ENCODE assay signal across 25 mouse cellular contexts in the genomic region with DNA sequence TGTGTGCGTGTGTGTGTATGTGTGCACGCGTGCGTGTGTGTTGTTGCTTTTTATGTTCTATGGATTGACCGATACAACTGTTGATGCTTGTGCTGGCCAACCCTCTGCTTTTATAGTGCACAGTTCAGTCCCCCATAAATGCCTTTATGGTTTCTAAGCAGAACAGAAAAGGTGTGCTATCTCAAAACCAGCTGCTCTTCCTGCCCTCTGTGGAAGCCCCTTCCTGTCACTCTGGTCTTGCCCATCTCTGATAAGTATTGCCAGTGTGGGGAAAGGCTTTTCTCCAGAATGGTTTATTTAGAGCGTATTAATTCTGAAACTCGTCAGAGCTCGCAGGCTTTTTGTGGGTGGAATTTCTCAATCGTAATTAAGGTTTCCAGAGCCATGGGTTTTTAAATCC. TPM values are rescaled to one million over a fixed set of nuclear protein-coding genes. Genes with fewer than 3 reads are reported as not detected.
"Had no signal": no experiment of that assay in that cellular context is flagged by ENCODE, and none has a peak within 500 bp of the region (broad histone marks: within the 10 kb centered on the region; RNA-seq: fewer than 3 reads in every experiment).

No protein-coding gene starts in this region.

- H3K4me1 ChIP-seq: intestine, embryonic 15.5 days; kidney, embryonic 15.5 days; limb, embryonic 12.5 days; limb, embryonic 15.5 days; lung, embryonic 15.5 days; midbrain, embryonic 12.5 days; midbrain, embryonic 15.5 days; neural tube, embryonic 13.5 days; stomach, embryonic 15.5 days had no signal

- H3K9me3 ChIP-seq: intestine, embryonic 15.5 days; kidney, embryonic 15.5 days; limb, embryonic 12.5 days; limb, embryonic 15.5 days; lung, embryonic 15.5 days; midbrain, embryonic 12.5 days; midbrain, embryonic 15.5 days; neural tube, embryonic 13.5 days; stomach, embryonic 15.5 days had no signal

- H3K9ac ChIP-seq: intestine, embryonic 15.5 days; kidney, embryonic 15.5 days; limb, embryonic 12.5 days; limb, embryonic 15.5 days; lung, embryonic 15.5 days; midbrain, embryonic 12.5 days; midbrain, embryonic 15.5 days; neural tube, embryonic 13.5 days; stomach, embryonic 15.5 days had no signal

- DNase-seq: kidney, adult 11 months; kidney, adult 8-10 months; kidney, postnatal 10 days; kidney, postnatal 36 days; layer of hippocampus, postnatal 36 days; left cerebral cortex, postnatal 4 days; lung, postnatal 10 days; lung, postnatal 36 days; retina, postnatal 1 day; right cerebral cortex, postnatal 25 days; spleen, adult 18-20 months; thymus, postnatal 25 days had no signal

- H3K27ac ChIP-seq: intestine, embryonic 15.5 days; kidney, embryonic 15.5 days; left cerebral cortex, adult 2 months; limb, embryonic 12.5 days; limb, embryonic 15.5 days; lung, embryonic 15.5 days; midbrain, embryonic 12.5 days; midbrain, embryonic 15.5 days; neural tube, embryonic 13.5 days; stomach, embryonic 15.5 days had no signal

- ATAC-seq: intestine, embryonic 15.5 days; midbrain, embryonic 15.5 days had no signal

- H3K4me2 ChIP-seq: intestine, embryonic 15.5 days; kidney, embryonic 15.5 days; limb, embryonic 12.5 days; limb, embryonic 15.5 days; lung, embryonic 15.5 days; midbrain, embryonic 12.5 days; midbrain, embryonic 15.5 days; neural tube, embryonic 13.5 days; stomach, embryonic 15.5 days had no signal

- H3K27me3 ChIP-seq: intestine, embryonic 15.5 days; limb, embryonic 15.5 days; lung, embryonic 15.5 days; midbrain, embryonic 15.5 days; neural tube, embryonic 13.5 days; stomach, embryonic 15.5 days had no signal

- H3K4me3 ChIP-seq: intestine, embryonic 15.5 days; kidney, embryonic 15.5 days; left cerebral cortex, adult 2 months; limb, embryonic 12.5 days; limb, embryonic 15.5 days; lung, embryonic 15.5 days; midbrain, embryonic 12.5 days; midbrain, embryonic 15.5 days; myocyte; neural tube, embryonic 13.5 days; stomach, embryonic 15.5 days had no signal

- H3K36me3 ChIP-seq: intestine, embryonic 15.5 days; limb, embryonic 15.5 days; midbrain, embryonic 15.5 days; stomach, embryonic 15.5 days had no signal

RNA-seq across cellular contexts. Expression of a gene that starts 4.1 kb away (rescaled TPM):
- polyA plus RNA-seq: kidney, embryonic 15.5 days; limb, embryonic 12.5 days; limb, embryonic 15.5 days; midbrain, embryonic 12.5 days; midbrain, embryonic 15.5 days; neural tube, embryonic 13.5 days; stomach, embryonic 15.5 days; thymus, postnatal 0 days had no signal

RNA-seq across cellular contexts. Expression of a gene that starts 59.5 kb away (rescaled TPM):
- total RNA-seq: neutrophil, adult 5-6 weeks had no signal
